Mouse (Mus musculus) stomach, embryonic 14.5 days (tissue): Measurements from ENCODE around the gene Farp1. TPM values are rescaled to one million over a fixed set of nuclear protein-coding genes. Genes with fewer than 3 reads are reported as not detected.
A peak's percentile ranks its signal among the peaks of the same experiment; 100 is the strongest.

Experiments
- ATAC-seq: fragments of 200-750 bp; cut with Nextera tagmentation; 2 replicates; pipeline ENCODE4 v1.8.0; 2017; ENCODE audit warnings: low read depth, moderate TSS enrichment; ENCODE audit not compliant: insufficient number of reproducible peaks, insufficient read depth, low FRiP score
- H3K27ac ChIP-seq: fragments of 300-500 bp; sonication (generic); 2 replicates; pipeline ENCODE4 v1.5.1; 2014; ENCODE audit warnings: mild to moderate bottlenecking, low read length, moderate library complexity, mixed read lengths
- H3K27me3 ChIP-seq: fragments of 300-500 bp; sonication (generic); 2 replicates; pipeline ENCODE4 v1.6.1; 2014; ENCODE audit warnings: low read length, control low read depth, mixed read lengths; ENCODE audit not compliant: control insufficient read depth, insufficient read depth
- H3K36me3 ChIP-seq: fragments of 300-500 bp; sonication (generic); 2 replicates; pipeline ENCODE4 v1.6.1; 2014; ENCODE audit warnings: mild to moderate bottlenecking, control low read depth, low read length, moderate library complexity, mixed read lengths; ENCODE audit not compliant: control insufficient read depth, insufficient read depth
- H3K4me1 ChIP-seq: fragments of 300-500 bp; sonication (generic); 2 replicates; pipeline ENCODE4 v1.6.1; 2014; ENCODE audit warnings: low read length, control low read depth, mixed read lengths; ENCODE audit not compliant: control insufficient read depth, insufficient read depth
- H3K4me2 ChIP-seq: fragments of 300-500 bp; sonication (generic); replicated peaks from 2 replicates; pipeline ENCODE4 v1.6.1; 2014; ENCODE audit warnings: low read depth, low read length, control low read depth
- H3K4me3 ChIP-seq: fragments of 300-500 bp; sonication (generic); 2 replicates; pipeline ENCODE4 v1.5.1; 2014; ENCODE audit warnings: low read depth, low read length, control low read depth
- H3K9ac ChIP-seq: fragments of 300-500 bp; sonication (generic); replicated peaks from 2 replicates; pipeline ENCODE4 v1.6.1; 2014; ENCODE audit warnings: low read depth, mild to moderate bottlenecking, control low read depth, low read length, moderate library complexity, mixed read lengths
- H3K9me3 ChIP-seq: fragments of 300-500 bp; sonication (generic); 2 replicates; pipeline ENCODE4 v1.6.1; 2016; ENCODE audit warnings: low read depth, low read length, control low read depth; ENCODE audit not compliant: control insufficient read depth
- WGBS: fragments of 180-500 bp; shearing (Covaris S2); extraction: QIAGEN DNeasy Blood & Tissue Kit; methylation state at CpG from one replicate; pipeline ENCODE4 v1.1.7; 2014; 5-methylcytosine and 5-hydroxymethylcytosine counted together
- polyA plus RNA-seq: library from polyadenylated mRNA; unstranded; fragments of >200 nt; fragmentation: Nextera tagmentation; extraction: Ambion mirVana; gene quantifications from 2 replicates; pipeline ENCODE4 v1.2.1, GENCODE M21; 2014

The Farp1 gene
- polyA plus RNA-seq, 1 experiment from 2014 or later = 22.2 TPM

- peaks cover 65% of the 10 kb centered on the region for H3K36me3 ChIP-seq
- ATAC-seq = peak; percentile 54
- no peak overlapping the region for H3K4me3 ChIP-seq
- WGBS = 30% methylated on average over 6 of the region's 6 CpGs
- no peaks in the 10 kb centered on the region for H3K9me3 ChIP-seq
- no peak overlapping the region for H3K9ac ChIP-seq
- H3K4me1 ChIP-seq = no peaks in the 10 kb centered on the region
- H3K27ac ChIP-seq = no peak overlapping the region
- no peaks in the 10 kb centered on the region for H3K27me3 ChIP-seq
- H3K4me2 ChIP-seq = no peak overlapping the region
Measured at GRCm38 (mm10) chr14:121279106-121279505, 244.1 kb downstream of the Farp1 start.

DNA sequence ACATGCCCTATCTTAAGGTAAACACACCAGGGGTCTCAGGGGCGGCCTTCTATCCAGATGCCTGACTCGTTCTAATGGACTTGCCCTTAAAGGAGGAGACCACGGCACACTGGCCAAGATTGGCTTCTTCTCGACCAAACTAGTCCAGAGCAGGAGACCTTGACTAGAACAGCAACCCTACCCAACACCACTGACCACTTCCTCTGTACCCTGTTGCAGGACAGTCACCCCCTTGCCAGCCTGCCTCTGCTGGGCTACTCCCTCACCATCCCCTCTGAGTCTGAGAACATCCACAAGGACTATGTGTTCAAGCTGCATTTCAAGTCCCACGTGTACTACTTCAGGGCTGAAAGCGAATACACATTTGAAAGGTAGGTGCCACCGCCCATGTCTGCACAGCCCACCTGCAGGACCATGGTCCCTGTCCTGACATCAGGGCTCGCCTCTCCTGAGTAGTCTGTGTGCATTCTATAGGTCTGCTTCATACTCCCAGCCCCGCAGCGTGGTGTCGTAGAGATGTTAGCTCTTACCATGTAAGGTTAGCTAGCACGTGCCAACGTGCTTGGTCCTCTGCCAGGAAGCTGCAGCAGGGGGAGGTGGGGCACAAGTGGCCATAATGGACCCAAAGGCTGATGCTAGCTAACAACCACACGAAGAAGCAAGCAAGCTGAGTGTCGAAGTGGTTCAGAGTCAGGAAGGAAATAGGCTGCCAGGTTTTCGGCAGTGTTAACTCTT, 245.8 kb downstream of the Farp1 start:
- 74% methylated on average over 16 of the region's 16 CpGs for WGBS
- Histone ChIP-seq H3K4me2 (no peak overlapping the region), H3K9me3 (no peaks in the 10 kb centered on the region), H3K4me1 (no peaks in the 10 kb centered on the region), H3K4me3 (no peak overlapping the region), H3K27me3 (no peaks in the 10 kb centered on the region), H3K27ac (no peak overlapping the region), H3K36me3 (peaks cover 68% of the 10 kb centered on the region), H3K9ac (no peak overlapping the region)
- ATAC-seq = no peak

DNA sequence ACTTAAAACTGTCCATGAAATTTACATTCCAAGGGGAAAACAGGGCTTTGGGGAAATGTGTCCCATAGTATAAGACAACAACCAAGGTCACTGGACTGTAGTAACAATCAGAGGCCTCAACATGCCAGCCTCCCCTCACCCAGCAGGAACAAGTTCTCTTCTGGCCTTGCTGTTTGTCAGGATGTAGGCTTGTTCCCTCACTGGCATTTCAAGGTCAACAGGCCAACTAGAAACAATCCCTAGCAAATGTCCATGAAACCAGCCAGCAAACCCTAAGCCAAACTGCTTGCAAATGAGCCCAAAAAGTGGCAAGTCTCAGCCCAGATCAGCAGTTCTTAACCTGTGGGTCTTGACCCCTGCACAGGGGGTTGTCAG, 246.3 kb downstream of the Farp1 start:
- Histone ChIP-seq H3K4me3 (no peak overlapping the region), H3K4me1 (no peaks in the 10 kb centered on the region), H3K27ac (no peak overlapping the region), H3K9ac (no peak overlapping the region), H3K36me3 (peaks cover 69% of the 10 kb centered on the region), H3K4me2 (no peak overlapping the region), H3K27me3 (no peaks in the 10 kb centered on the region), H3K9me3 (no peaks in the 10 kb centered on the region)
- ATAC-seq = no peak

- H3K36me3 ChIP-seq = peaks cover 61% of the 10 kb centered on the region
- no peak overlapping the region for H3K27ac ChIP-seq
- no peak overlapping the region for H3K4me2 ChIP-seq
- H3K4me3 ChIP-seq = no peak overlapping the region
- no peaks in the 10 kb centered on the region for H3K4me1 ChIP-seq
- WGBS = 93% methylated on average over 14 of the region's 14 CpGs
- ATAC-seq = no peak
- no peaks in the 10 kb centered on the region for H3K27me3 ChIP-seq
- no peak overlapping the region for H3K9ac ChIP-seq
- no peaks in the 10 kb centered on the region for H3K9me3 ChIP-seq
Measured at GRCm38 (mm10) chr14:121285379-121286120, 250.6 kb downstream of the Farp1 start.

- Histone ChIP-seq H3K4me1 (no peaks in the 10 kb centered on the region), H3K4me2 (no peak overlapping the region), H3K27me3 (no peaks in the 10 kb centered on the region), H3K36me3 (peaks cover 52% of the 10 kb centered on the region), H3K9ac (no peak overlapping the region), H3K4me3 (no peak overlapping the region), H3K27ac (no peak overlapping the region), H3K9me3 (no peaks in the 10 kb centered on the region)
- 97% methylated on average over 8 of the region's 8 CpGs for WGBS
- ATAC-seq = no peak
Measured at GRCm38 (mm10) chr14:121291881-121292280, 256.9 kb downstream of the Farp1 start.

DNA sequence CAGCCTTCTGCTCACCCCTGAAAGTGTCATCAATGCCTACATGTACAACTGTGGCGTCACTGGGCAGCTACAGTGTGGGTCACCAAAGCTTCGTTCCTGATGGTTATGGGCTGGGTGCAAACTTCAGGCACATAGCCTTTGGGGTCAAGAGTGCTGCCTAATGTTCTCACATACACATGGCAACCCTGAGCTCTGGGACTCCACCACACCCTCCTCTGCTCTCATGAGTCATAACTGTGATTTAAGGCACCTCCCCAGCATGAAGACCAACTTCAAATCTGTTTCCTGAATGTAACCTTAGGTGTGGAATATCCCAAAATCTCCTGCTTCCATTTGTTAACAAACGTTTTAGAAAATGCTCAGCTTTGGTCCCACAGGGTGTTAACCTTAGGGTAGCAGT, 257.4 kb downstream of the Farp1 start:
- H3K9me3 ChIP-seq = no peaks in the 10 kb centered on the region
- no peak overlapping the region for H3K27ac ChIP-seq
- no peaks in the 10 kb centered on the region for H3K4me1 ChIP-seq
- peaks cover 47% of the 10 kb centered on the region for H3K36me3 ChIP-seq
- no peak overlapping the region for H3K4me2 ChIP-seq
- WGBS = 91% methylated on average over 3 of the region's 3 CpGs
- ATAC-seq = no peak
- no peak overlapping the region for H3K9ac ChIP-seq
- no peak overlapping the region for H3K4me3 ChIP-seq
- no peaks in the 10 kb centered on the region for H3K27me3 ChIP-seq

GRCm38 (mm10) chr14:121294484-121294883, 259.5 kb downstream of the Farp1 start:
- H3K9ac ChIP-seq = no peak overlapping the region
- no peaks in the 10 kb centered on the region for H3K4me1 ChIP-seq
- no peak overlapping the region for H3K4me3 ChIP-seq
- H3K27ac ChIP-seq = no peak overlapping the region
- H3K9me3 ChIP-seq = no peaks in the 10 kb centered on the region
- H3K36me3 ChIP-seq = peaks cover 42% of the 10 kb centered on the region
- WGBS = 82% methylated on average over 12 of the region's 12 CpGs
- H3K4me2 ChIP-seq = no peak overlapping the region
- no peak for ATAC-seq
- no peaks in the 10 kb centered on the region for H3K27me3 ChIP-seq

GRCm38 (mm10) chr14:121297103-121297502, 262.1 kb downstream of the Farp1 start:
- Histone ChIP-seq H3K4me3 (no peak overlapping the region), H3K27ac (no peak overlapping the region), H3K27me3 (no peaks in the 10 kb centered on the region), H3K9ac (no peak overlapping the region), H3K4me2 (no peak overlapping the region), H3K9me3 (no peaks in the 10 kb centered on the region), H3K36me3 (peaks cover 46% of the 10 kb centered on the region), H3K4me1 (no peaks in the 10 kb centered on the region)
- no peak for ATAC-seq
- 96% methylated on average over 6 of the region's 6 CpGs for WGBS
